Mouse (Mus musculus) lung, postnatal 0 days (tissue): ENCODE results near the gene Fastkd5. TPM values are rescaled to one million over a fixed set of nuclear protein-coding genes. Genes with fewer than 3 reads are reported as not detected.

Source experiments
- ATAC-seq: fragments of 200-750 bp; cut with Nextera tagmentation; 2 replicates; pipeline ENCODE4 v1.8.0; 2017; ENCODE audit warnings: moderate library complexity
- DNase-seq: peaks from one replicate; pipeline ENCODE4 v3.0.0-alpha.2; 2016; ENCODE audit warnings: low spot score
- H3K27ac ChIP-seq: fragments of 300-500 bp; sonication (generic); 2 replicates; pipeline ENCODE4 v1.5.1; 2014; ENCODE audit warnings: antibody characterized with exemption, mild to moderate bottlenecking, low read length, mixed read lengths
- H3K27me3 ChIP-seq: fragments of 300-500 bp; sonication (generic); replicated peaks from 2 replicates; pipeline ENCODE4 v1.6.1; 2014; ENCODE audit warnings: low read length, mixed read lengths; ENCODE audit not compliant: insufficient read depth
- H3K36me3 ChIP-seq: fragments of 300-500 bp; sonication (generic); 2 replicates; pipeline ENCODE4 v1.6.1; 2014; ENCODE audit warnings: low read length, mixed read lengths; ENCODE audit not compliant: insufficient read depth
- H3K4me1 ChIP-seq: fragments of 300-500 bp; sonication (generic); 2 replicates; pipeline ENCODE4 v1.6.1; 2014; ENCODE audit warnings: antibody characterized with exemption, low read depth, low read length, mixed read lengths; ENCODE audit not compliant: insufficient read depth
- H3K4me2 ChIP-seq: fragments of 300-500 bp; sonication (generic); replicated peaks from 2 replicates; pipeline ENCODE4 v1.6.1; 2014; ENCODE audit warnings: low read depth, mild to moderate bottlenecking, low read length, moderate library complexity, mixed read lengths
- H3K4me3 ChIP-seq: fragments of 300-500 bp; sonication (generic); 2 replicates; pipeline ENCODE4 v1.5.1; 2014; ENCODE audit warnings: low read depth, low read length
- H3K9ac ChIP-seq: fragments of 300-500 bp; sonication (generic); replicated peaks from 2 replicates; pipeline ENCODE4 v1.6.1; 2014; ENCODE audit warnings: low read depth, mild to moderate bottlenecking
- H3K9me3 ChIP-seq: fragments of 300-500 bp; sonication (generic); 2 replicates; pipeline ENCODE4 v1.6.1; 2016; ENCODE audit warnings: low read length, mixed read lengths
- CTCF ChIP-seq: IDR thresholded peaks from 2 replicates; pipeline ENCODE4 v1.5.1; 2016; ENCODE audit warnings: antibody characterized with exemption, mild to moderate bottlenecking
- EP300 ChIP-seq: IDR thresholded peaks from 2 replicates; pipeline ENCODE4 v1.6.1; 2016; ENCODE audit warnings: antibody characterized with exemption, mild to moderate bottlenecking, control low read depth
- WGBS: fragments of 180-500 bp; shearing (Covaris S2); extraction: QIAGEN DNeasy Blood & Tissue Kit; methylation state at CpG from one replicate; pipeline ENCODE4 v1.1.7; 2014; 5-methylcytosine and 5-hydroxymethylcytosine counted together
- polyA plus RNA-seq: library from polyadenylated mRNA; unstranded; fragments of >200 nt; fragmentation: Nextera tagmentation; extraction: Ambion mirVana; gene quantifications from 2 replicates; pipeline ENCODE4 v1.2.1, GENCODE M21; 2015

Fastkd5 gene
- polyA plus RNA-seq, result 4.8 and 5.9 TPM in 2 replicates

- under 1% methylated on average over 22 of the region's 25 CpGs for WGBS
- peak; percentile 92 for DNase-seq
- Histone ChIP-seq H3K36me3 (no peaks in the 10 kb centered on the region; the same call in 1 of the 2 replicates), H3K9me3 (no peaks in the 10 kb centered on the region), H3K4me3 (peak within 1 kb of the TSS; percentile 88), H3K9ac (peak within 1 kb of the TSS; percentile 75), H3K4me1 (peaks cover 6% of the 10 kb centered on the region), H3K27ac (peak within 1 kb of the TSS; percentile 64), H3K27me3 (peaks cover 10% of the 10 kb centered on the region; the same call in 1 of the 2 replicates), H3K4me2 (peak within 1 kb of the TSS; percentile 77)
- ATAC-seq, result peak; percentile 93
- TF ChIP-seq EP300 (peak; percentile 70), CTCF (no peak)
Observed at GRCm38 (mm10) chr2:130629839-130630203, at the start of gene Fastkd5, which contains the start of gene Ubox5. Gene Fastkd5 (minus strand): TSS chr2:130630027. Gene Ubox5 (minus strand): TSS chr2:130630038.

- peaks cover 18% of the 10 kb centered on the region for H3K36me3 ChIP-seq
- TF ChIP-seq CTCF (no peak), EP300 (no peak)
- H3K4me1 ChIP-seq, result no peaks in the 10 kb centered on the region
- ATAC-seq (no peak), DNase-seq (no peak)
- H3K27me3 ChIP-seq, result no peaks in the 10 kb centered on the region
- H3K27ac ChIP-seq, result no peak overlapping the region
- WGBS, result 94% methylated on average over 12 of the region's 12 CpGs
- H3K4me3 ChIP-seq, result no peak overlapping the region
- no peak overlapping the region for H3K9ac ChIP-seq
- no peak overlapping the region for H3K4me2 ChIP-seq
- no peaks in the 10 kb centered on the region for H3K9me3 ChIP-seq
Observed at GRCm38 (mm10) chr2:130679154-130679553, 49.3 kb upstream of the Fastkd5 start.

DNA sequence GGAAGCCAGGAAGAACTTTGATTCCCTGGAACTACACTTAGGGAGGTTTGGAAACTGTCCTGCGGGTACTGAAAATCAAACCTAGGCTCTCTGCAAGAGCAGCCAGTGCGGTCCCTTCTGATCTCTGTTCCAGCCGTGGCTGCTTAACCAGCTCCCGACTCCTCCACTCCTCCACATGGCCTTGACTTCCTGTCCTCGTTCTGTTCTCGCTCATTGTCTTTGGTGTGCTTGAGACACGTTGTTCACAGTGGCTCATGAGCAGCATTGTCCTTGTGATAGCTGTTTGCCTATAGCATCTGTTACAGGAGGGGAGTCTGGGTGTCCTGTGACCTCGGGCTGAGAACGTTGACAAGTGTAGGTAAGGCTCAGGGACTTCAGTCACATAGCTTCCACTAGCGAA lies 47.4 kb upstream of the Fastkd5 start:
- no peak for ATAC-seq
- Histone ChIP-seq H3K36me3 (peaks cover 28% of the 10 kb centered on the region), H3K9ac (no peak overlapping the region), H3K27me3 (no peaks in the 10 kb centered on the region), H3K9me3 (no peaks in the 10 kb centered on the region), H3K4me2 (no peak overlapping the region), H3K27ac (no peak overlapping the region), H3K4me1 (no peaks in the 10 kb centered on the region), H3K4me3 (no peak overlapping the region)
- no peak for DNase-seq
- TF ChIP-seq EP300 (no peak), CTCF (no peak)
- 76% methylated on average over 10 of the region's 10 CpGs for WGBS

DNA sequence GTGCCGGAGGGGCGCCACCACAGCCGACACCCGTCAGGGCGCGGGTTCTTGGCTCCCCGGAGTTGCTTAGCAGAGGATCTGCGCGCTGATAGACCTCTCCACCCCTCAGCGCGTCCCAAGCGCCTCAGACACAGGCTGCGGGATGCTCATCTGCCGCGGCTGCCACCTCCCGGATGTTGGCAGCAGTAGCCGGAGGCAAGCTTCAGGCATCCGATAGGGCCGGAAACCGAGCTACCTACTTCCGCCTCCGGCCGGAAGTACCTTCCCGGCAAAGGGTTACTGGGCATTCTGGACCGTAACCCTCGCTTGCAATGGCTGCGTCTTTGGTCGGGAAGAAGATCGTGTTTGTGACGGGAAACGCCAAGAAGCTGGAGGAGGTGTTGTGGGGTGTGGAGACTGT lies 37.7 kb upstream of the Fastkd5 start, which contains the start of gene Itpa:
Gene Itpa, plus strand, starts transcription at position 52 of the 400 bp plus-strand sequence.
- DNase-seq, result peak; percentile 95

DNA sequence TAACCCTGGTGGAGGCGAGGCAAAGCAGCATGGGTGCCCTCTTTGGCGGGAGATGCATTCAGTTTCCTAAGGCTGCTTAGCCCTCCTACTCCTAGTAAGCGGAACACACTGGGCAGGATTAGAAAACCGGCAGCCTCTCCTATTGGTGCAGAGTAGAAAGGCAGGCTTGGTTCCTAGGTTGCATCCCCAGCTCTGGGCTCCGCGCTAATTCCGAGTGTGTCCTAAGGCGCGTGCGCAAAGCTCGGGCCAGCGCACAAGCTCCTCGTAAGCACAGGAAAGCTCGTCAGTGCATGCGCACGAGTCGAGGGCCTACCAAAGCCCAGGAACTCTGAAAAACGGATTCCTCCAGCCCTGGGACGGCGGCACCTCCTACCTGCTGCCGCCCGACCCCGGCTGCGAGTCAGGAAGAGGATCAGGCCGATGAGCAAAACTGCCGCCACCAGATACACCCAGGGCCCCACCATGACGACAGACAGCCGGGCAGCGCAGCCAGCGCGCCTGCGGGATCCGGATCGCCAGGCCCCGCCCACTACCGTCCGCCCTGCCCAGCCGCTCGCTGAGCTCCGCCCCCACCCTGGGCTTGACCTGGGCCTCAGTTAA lies 34.4 kb upstream of the Fastkd5 start, which contains the start of gene Ddrgk1:
Gene Ddrgk1, minus strand, starts transcription at position 558 of the 600 bp plus-strand sequence.
- Histone ChIP-seq H3K4me1 (peaks cover 14% of the 10 kb centered on the region; the same call in 1 of the 2 replicates), H3K9me3 (no peaks in the 10 kb centered on the region), H3K27me3 (no peaks in the 10 kb centered on the region), H3K4me3 (peak within 1 kb of the TSS; percentile 57), H3K36me3 (peaks cover 9% of the 10 kb centered on the region; the same call in 1 of the 2 replicates), H3K4me2 (peak within 1 kb of the TSS; percentile 60), H3K27ac (peak within 1 kb of the TSS; percentile 98), H3K9ac (peak within 1 kb of the TSS; percentile 87)
- peak; percentile 97 for DNase-seq
- peak; percentile 96 for ATAC-seq
- WGBS, result 2% methylated on average over 40 of the region's 40 CpGs
- TF ChIP-seq EP300 (no peak), CTCF (peak; percentile 53)

More for the DNA sequence above, 37.7 kb upstream of the Fastkd5 start, which contains the start of gene Itpa:
- peak within 1 kb of the TSS; percentile 71 for H3K27ac ChIP-seq
- H3K9me3 ChIP-seq, result no peaks in the 10 kb centered on the region
- H3K9ac ChIP-seq, result peak within 1 kb of the TSS; percentile 55; the same call in 1 of the 2 replicates
- H3K4me3 ChIP-seq, result peak within 1 kb of the TSS; percentile 74
- peak; percentile 77 for TF ChIP-seq CTCF
- peak; percentile 54; the same call in 1 of the 2 replicates for TF ChIP-seq EP300
- under 1% methylated on average over 31 of the region's 31 CpGs for WGBS
- peaks cover 5% of the 10 kb centered on the region; the same call in 1 of the 2 replicates for H3K36me3 ChIP-seq
- peaks cover 14% of the 10 kb centered on the region; the same call in 1 of the 2 replicates for H3K4me1 ChIP-seq
- ATAC-seq, result peak; percentile 62
- H3K4me2 ChIP-seq, result peak within 1 kb of the TSS; percentile 69
- no peaks in the 10 kb centered on the region for H3K27me3 ChIP-seq

DNA sequence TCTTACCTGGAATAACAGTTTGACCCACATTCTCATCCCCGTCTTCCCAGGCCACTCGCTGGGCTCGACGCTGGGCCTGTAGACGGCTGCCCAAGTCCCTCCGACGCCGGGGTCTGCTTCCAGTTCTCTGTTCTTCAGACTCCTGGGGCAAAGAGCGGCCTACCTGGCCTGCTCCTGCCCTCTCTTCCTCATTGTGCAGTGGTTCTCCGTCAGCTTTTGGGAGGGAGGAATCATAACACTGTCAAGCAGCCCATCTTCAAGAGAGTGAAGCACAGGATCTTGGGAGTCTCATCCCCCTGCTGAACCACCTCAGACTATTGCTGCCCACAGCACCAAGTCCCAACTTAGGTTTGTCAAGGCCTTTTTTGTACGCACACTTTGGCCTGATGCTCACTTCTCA lies 33.5 kb upstream of the Fastkd5 start:
- no peaks in the 10 kb centered on the region for H3K9me3 ChIP-seq
- peak overlapping the region; percentile 87; the same call in 1 of the 2 replicates for H3K9ac ChIP-seq
- WGBS, result 87% methylated on average over 11 of the region's 11 CpGs
- no peaks in the 10 kb centered on the region for H3K27me3 ChIP-seq
- peaks cover 17% of the 10 kb centered on the region; the same call in 1 of the 2 replicates for H3K36me3 ChIP-seq
- TF ChIP-seq CTCF (no peak), EP300 (no peak)
- peaks cover 14% of the 10 kb centered on the region; the same call in 1 of the 2 replicates for H3K4me1 ChIP-seq
- DNase-seq (no peak), ATAC-seq (no peak)
- H3K4me3 ChIP-seq, result no peak overlapping the region
- H3K27ac ChIP-seq, result no peak overlapping the region
- H3K4me2 ChIP-seq, result peak overlapping the region; percentile 60; the same call in 1 of the 2 replicates
